Mouse (Mus musculus): ENCODE results near the gene Adamts2.
A peak's percentile ranks its signal among the peaks of the same experiment; 100 is the strongest.

DNA sequence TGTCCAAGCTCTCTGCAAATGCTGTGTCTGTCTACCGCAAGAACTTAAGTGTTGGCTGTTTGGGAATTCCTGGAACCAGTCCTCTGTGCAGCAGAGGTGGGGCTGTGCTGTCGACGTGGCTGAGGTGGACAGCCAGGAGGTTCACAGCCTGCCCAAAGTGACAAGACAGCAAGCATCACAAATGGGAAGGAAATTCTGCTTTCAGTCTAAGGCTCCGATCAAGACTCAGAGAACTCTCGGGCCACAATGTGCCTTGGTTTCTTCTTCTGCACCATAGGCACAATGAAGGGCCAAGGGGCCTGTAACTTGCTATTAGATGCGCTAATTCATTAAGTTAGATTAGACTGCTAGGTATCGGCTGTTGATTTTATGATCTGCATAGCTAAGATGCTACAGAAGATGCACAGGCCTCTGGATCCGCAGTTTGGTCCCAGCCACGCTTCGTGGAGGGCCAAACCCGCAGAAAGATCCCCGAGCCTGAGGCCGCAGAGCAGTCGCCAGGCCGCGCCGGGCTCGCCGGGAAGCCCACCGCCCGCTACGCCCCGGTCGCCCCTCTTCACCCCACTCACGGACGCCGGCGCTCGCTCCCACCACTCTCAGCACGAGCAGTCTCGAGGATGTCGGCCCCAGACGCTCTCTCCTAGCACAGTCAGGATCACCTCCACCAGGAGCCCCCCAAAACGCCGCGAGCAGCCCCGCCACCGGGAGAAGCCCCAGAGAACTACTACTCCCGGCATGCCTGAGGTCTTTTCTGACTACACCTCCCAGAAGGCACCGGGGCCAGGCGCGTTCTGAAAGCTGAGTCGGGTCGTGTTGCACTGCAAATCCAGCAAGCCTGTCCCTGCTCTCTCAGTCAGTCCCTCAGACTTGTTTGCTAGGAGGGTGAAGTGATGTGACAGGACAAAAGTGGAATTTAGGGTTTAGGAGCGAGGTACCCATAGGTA lies 225.4 kb downstream of the Adamts2 start, which contains the start of gene Zfp354c:
- TF ChIP-seq CTCF (conservative IDR thresholded peaks at IDR 0.05 in 1 of 2, IDR thresholded peaks at IDR 0.05 in 1 of 2; ENCODE audit: low read depth in 2 of 2, low read length in 2 of 2) (no peak), TBP (conservative IDR thresholded peaks at IDR 0.05; ENCODE audit: low read depth, low read length) (peak; percentile 72), IRF4 (IDR thresholded peaks at IDR 0.05; ENCODE audit: low read depth, low read length) (peak; percentile 53; the same call in 1 of the 2 replicates), MXI1 (IDR thresholded peaks at IDR 0.05; ENCODE audit: low read depth, low read length) (peak; percentile 43), POLR2AphosphoS2 (IDR thresholded peaks at IDR 0.05; ENCODE audit: low read depth, low read length) (peak; percentile 57; the same call in 1 of the 2 replicates), UBTF (IDR thresholded peaks at IDR 0.05; ENCODE audit: low read depth, low read length) (no peak), POLR2A (IDR thresholded peaks at IDR 0.05; ENCODE audit: low read depth, low read length) (peak; percentile 83), E2F4 (IDR thresholded peaks at IDR 0.05; ENCODE audit: insufficient replicate concordance, low read depth, low read length) (no peak), KAT2A (IDR thresholded peaks at IDR 0.05; ENCODE audit: insufficient replicate concordance, low read length) (peak; percentile 96; the same call in 1 of the 2 replicates)

Measured in CH12.LX (cell line).